Mouse (Mus musculus) testis, postnatal 14 days (tissue): Measurements from ENCODE around the gene Ankra2.

Experiments
- DNase-seq: peaks from one replicate; pipeline ENCODE4 v3.0.0; 2021; ENCODE audit warnings: low spot score

Ankra2 gene

DNA sequence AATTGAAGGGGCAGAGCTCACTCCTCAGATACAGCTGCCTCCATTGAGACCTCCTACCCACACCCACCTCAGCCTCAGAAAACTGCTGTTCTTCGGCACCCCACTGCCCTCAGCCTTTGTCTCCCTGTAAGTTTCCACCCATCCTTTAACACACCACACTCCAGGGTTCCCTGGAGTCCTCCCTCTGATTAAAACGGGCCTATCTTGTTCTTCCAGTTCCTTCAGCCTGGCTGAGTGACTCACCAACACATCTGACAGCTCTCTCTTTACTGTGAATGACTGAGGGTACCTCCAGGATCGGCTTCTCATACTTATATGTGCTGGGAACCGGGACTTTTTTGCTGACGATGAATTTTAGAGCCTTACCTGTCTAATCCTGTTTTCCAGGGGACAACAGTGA is 33.2 kb downstream of the Ankra2 start:
- DNase-seq: no peak

DNA sequence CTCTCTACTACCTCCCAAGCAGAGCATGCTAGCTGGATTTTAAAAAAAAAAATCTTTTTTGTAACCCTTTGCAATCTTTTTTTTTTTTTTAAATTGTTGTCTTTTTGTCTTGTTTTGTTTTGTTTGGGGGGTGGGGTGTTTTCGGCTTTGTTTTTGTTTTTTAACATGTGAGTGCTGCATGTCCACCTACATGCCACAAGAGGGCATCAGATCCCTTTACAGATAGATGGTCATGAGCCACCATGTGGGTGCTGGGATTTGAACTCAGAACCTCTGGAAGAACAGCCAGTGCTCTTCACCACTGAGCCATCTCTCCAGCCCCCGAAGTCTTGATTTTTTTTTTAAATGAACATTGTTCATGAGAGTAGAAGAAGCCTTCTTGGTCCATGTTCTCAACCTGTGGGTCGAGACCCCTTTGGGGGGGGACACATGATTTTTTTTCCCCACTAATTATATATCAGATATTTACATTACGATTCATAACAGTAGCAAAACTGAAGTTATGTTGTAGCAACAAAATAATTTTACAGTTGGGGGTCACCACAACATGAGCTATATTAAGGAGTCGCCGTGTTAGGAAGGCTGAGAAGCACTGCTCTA is 35.1 kb downstream of the Ankra2 start:
- no peak for DNase-seq

DNA sequence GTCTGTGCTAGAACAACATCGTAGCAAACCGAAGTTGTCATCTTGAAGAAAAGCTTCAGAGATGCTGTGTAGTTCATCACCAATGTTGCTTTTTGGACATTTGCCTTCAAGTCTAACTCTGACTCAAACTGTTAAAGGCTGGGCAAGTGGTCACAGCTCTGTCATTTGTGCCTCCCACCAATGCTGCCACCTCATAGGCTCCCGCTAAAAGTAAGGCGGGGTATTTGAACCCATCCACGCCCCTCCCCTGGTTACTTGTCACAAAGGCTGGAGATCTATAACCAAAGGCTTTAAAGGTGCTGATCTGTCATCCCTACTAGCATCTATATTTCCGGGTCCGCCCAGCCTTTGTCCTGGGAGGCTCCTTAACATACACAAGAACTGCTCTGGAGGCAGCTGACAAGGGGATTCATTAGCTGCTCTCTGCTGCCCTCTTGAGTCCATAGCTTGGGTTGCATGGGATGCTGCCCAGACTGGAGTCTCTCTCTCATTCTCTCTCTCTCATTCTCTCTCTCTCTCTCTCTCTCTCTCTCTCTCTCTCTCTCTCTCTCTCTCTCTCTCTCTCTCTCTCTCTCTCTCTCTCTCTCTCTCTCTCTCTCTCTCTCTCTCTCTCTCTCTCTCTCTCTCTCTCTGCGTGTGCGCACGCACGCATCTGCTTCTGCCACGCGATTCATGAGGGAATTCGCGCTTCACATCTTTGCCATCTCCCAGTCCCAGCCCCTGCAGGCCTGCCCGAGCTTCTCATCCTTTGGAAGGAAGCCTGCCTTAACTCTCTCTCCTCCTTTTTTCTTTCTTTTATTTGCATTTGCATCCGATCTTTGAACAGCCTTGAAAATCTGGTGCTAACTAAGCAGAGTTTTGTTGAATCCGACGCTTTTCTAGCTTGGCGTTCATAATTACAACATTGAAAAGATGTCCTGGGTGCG is 36.2 kb downstream of the Ankra2 start:
- DNase-seq: peak; percentile 63

DNA sequence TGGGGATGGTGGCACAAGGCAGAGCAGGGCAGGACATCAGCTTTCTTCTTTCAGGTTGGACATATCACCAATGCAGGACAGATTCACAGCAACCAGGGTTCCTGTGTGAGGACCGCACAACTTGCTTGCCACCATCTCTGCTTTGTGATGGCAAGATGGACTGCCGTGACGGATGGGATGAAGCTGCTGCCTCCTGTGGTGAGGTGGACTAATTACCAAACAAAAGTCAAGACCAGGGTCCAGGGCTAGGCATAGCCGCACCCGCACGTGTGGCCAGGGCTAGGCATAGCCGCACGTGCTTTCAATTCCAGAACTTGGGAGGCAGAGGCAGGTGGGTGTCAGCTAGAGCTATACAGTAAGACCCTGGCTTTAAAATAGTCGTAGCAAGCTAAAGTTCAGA is 42.4 kb downstream of the Ankra2 start:
- DNase-seq: no peak

DNA sequence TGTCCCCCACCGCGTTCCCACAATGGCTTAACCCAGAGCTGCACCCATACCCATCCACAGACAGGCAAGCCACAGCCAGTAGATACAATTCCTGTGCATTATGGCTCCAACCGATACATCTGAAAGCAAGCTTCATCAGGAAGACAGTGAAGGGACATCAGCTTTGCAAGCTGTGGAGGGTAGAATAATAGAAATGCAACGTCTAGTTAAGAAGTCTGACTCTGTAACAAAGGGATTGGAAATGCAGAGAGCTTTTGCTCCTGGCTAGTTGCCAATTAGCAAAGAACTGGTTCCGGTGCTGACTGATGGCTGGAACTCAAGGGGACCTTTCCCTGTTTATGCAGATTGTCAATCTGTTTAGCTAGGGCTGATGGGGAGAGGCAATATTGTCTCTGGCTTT is 43.5 kb downstream of the Ankra2 start:
- DNase-seq: no peak

DNA sequence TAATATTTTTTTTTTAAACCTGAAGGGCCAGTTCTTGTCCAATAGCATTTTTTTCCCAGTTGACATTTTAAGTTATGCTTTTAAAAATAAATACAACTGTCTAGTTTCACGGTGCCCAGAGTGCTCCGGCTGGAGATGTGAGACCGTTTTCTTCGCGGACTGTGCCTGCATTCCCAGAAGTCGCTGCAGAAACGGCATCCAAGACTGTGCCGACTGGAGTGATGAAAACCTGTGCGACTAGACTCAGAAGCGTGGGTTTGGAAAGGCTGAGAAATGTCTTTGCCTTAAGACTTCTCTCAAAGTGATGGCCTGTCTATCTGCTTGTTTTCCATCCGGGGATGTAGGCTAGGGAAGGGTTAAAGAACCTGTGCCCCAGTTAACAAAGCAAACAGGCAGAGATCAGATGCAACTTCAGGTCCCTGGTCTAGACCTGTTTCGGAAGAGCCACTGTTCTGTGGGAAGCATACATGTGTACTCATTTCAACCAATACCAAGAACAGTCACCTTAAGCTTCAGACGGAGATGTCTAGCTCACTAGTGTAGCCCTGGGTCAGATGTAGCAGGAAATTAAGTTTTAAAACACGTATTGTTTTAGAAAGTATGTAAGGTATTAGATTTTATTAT is 44.1 kb downstream of the Ankra2 start:
- DNase-seq: no peak

DNA sequence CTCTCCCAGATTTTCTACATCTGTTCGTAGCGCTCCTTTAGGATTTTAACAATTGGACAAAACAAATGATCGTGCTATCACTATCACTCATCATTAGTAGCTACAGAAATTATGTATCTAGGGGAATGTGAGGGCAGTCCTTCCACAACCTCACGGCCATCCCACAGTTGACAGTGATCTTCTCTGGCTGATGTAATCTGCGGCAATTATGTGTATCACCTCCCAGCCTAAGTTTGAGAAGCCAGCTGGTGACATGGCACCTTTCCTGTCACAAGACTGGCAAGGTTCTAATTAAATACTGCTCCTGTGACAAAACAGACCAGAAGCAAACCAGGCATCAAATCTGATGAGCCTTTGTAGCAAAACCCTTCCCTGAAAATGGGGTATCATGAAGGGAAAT is 45.1 kb downstream of the Ankra2 start:
- no peak for DNase-seq

DNA sequence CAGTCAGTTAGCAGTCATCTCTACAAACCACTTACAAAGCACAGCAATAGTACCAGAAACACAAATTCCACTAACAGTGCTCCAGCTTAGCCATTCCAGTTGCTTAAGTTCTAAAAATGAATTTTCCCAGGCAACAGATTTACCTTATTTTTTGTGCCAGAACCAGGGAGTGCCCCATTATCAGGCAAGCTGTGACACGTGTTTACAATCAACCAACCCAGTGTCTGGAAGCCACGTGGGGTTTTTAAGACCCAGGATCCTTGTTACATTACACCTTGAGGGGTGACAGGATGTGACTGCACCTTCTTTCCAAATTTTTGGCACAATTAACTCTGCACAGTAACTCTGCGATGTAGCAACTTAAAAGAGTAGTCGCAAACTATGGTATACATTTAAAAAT is 45.9 kb downstream of the Ankra2 start:
- DNase-seq: no peak

DNA sequence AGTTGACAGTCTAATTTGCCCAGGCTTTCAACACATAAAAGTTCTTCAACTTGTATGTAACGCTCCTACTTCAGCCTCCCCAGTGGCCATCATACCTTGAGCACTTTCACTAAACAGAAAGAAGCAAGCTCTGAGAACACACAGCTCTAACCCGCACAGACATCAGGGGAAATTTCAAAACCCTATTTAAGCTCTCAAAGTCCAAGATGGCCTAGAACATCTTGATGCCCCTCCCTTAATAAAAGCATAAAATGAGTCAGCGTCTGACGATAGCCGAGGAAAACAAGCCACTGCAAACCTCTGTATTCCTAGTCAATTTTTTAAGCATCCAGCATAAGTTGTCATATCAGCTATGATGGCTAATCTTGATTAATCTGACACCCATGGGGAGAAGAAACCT is 48.7 kb downstream of the Ankra2 start:
- no peak for DNase-seq

DNA sequence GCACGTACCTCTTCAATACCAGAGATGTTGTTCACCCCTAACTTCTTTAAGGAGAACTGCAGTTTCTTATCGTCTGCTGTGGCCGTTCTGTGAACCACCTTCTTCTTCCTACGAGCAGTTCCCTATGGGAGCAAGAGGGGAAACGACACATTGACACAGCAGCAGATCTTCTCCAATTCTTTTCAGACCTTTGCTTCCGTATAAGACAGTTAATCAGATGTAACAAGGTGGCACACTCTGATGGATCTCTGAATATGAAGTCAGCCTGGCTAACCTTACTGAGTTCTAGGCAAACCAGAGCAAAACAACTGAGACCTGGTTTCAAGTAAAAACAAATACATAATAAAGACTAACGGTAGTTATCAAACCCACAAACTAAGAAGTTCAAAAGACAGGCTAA is 50.8 kb downstream of the Ankra2 start:
- DNase-seq: no peak

DNA sequence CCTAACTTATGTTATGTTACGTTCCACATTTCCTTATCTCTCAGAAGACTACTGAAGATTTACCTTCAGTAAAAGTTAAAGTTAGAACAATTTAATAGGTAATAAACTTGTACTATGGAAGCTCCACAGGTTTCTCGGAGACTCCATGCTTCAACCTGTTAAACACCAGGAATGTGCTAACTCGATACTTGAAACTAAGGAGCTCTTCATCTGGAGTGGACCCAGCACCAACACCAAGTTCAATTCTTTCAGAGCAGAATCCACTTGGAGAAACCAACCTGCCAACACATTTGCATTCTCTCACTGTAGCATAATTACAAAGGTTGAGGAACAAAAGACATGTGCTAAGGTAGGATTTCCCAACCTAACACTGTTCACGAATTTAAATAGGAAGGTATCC is 52.2 kb downstream of the Ankra2 start:
- no peak for DNase-seq

DNA sequence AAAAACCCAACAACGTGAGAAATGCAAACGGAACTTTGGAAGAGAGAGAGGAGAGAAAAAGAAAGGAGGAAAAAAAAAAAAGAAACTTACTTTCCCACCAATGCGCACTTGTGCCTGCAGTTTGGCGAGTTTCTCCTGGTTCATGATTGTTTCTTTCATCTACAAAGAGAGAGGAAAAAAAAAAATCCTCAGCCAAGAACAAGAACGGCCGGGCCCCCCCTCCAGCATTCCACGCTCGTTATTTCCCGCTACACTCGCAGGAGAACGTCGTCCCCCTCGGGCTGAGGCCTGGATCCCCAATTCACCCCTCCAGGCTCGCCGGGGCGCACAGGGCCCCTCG is 53.2 kb downstream of the Ankra2 start:
- DNase-seq: no peak

DNA sequence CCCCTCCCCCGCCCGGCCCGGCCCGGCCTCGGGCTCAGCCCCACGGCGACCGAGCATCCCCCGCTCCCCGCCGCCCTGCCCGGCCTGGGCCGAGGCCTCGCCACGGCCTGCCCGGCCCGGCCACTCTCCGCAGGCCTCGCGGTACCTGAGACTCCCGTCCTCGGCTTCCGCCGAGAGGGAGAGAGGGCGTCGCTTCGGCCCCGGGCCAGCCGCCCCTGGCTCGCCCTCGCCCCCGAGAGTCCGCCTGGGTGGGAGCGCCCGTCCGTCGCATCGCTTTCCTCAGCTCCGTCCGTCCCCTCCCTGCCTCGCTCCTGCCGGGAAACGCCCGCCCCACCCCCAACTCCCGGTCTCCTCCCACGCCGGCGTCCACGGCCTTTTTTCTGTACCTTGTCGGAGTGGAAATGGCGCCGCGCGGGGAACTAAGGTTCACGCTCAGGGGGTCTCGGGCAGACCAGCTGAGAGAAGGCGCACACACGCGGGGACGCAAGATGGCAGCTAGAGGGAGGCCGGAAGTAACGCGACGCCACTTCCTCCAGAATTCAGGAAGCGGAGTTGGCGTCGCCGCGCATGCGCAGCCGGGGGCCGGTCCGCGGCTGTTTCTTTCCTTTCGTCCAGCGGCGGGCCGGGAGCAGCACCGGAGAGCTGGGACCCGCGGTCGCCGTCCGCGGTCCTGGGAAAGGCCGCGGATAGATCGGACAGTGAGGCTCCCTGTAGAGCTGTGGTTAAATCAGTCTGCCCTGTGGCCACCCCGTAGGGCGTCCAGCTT is 53.8 kb downstream of the Ankra2 start, which contains the start of gene Btf3:
TSS of gene Btf3 (minus strand) at position 527 of the 766 bp plus-strand sequence.
- DNase-seq: peak; percentile 95

DNA sequence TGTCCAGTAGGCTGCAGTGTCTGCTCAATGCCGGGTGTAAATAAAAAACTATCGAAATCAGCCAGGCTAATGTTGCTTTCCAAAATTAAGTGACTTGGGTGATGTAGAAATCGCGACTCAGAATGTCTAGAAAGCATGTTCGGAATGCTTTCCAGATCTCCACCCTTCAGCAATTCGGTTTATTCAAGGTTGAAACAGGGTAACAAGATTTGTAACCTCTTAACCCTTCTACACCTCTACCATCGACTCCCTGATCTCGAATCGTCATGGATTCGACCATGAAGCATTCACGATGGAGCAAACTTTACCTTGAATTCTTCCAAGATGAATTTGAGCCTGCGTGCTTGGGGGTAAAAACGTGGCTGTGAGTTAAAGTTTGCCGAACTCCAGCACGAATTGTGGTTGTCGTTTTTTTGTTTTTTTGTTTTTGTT is 54.4 kb downstream of the Ankra2 start:
- no peak for DNase-seq

DNA sequence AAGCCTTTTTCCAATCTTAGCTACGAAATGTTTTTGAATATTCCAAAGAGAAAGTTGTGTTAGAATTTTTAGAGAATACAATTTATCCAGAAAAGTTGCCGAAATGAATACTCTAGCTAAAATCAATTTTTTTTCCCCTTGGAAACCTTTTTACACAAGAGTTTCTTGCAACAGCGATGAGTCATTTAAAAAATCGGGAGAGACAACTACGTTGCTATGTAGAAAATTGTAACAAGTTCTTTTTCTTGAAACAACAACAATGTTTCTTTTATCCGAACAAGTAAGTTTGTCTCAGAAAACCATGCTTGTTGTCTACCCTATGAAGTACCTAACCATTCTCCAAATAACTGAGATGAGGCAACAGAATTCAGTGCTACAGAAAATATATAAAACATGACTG is 55.0 kb downstream of the Ankra2 start:
- no peak for DNase-seq
